Mouse (Mus musculus) small intestine, adult 2 months (tissue): ENCODE measurements around the gene Rbm15. TPM values are rescaled to one million over a fixed set of nuclear protein-coding genes. Genes with fewer than 3 reads are reported as not detected.
A peak's percentile ranks its signal among the peaks of the same experiment; 100 is the strongest.
"Not testable (repeated sequence)": the region's sequence is repeated elsewhere in the genome, so short reads cannot be mapped to it uniquely, and the experiment has no call there.

Experiments used
- H3K27ac ChIP-seq: fragments of 200-500 bp; 2 replicates; pipeline ENCODE4 v1.5.1; 2012; ENCODE audit warnings: low read depth, low read length, control low read depth, inconsistent platforms; ENCODE audit not compliant: insufficient read depth
- H3K27me3 ChIP-seq: fragments of 200-500 bp; 2 replicates; pipeline ENCODE4 v1.6.1; 2012; ENCODE audit warnings: mild to moderate bottlenecking, moderate library complexity, low read length, inconsistent platforms; ENCODE audit not compliant: control insufficient read depth, insufficient read depth
- H3K36me3 ChIP-seq: fragments of 200-500 bp; 2 replicates; pipeline ENCODE4 v1.6.1; 2012; ENCODE audit warnings: mild to moderate bottlenecking, low read length, control low read depth, inconsistent platforms; ENCODE audit not compliant: control insufficient read depth, insufficient read depth
- H3K4me1 ChIP-seq: fragments of 200-500 bp; 2 replicates; pipeline ENCODE4 v1.6.1; 2012; ENCODE audit warnings: low read length, inconsistent platforms, mixed read lengths; ENCODE audit not compliant: control insufficient read depth, insufficient read depth, insufficient read length
- H3K4me3 ChIP-seq: fragments of 200-500 bp; 2 replicates; pipeline ENCODE4 v1.5.1; 2012; ENCODE audit warnings: low read depth, mild to moderate bottlenecking, control low read depth, inconsistent platforms, low read length, moderate library complexity
- CTCF ChIP-seq: fragments of 200-500 bp; IDR thresholded peaks from 2 replicates; pipeline ENCODE4 v1.5.1; 2012; ENCODE audit warnings: low read depth, mild to moderate bottlenecking, control low read depth, inconsistent platforms, low read length, moderate library complexity, mixed read lengths; ENCODE audit not compliant: insufficient replicate concordance, insufficient read length; ENCODE audit errors: extremely low read depth
- POLR2A ChIP-seq: fragments of 200-500 bp; IDR thresholded peaks from 2 replicates; pipeline ENCODE4 v1.6.1; 2012; ENCODE audit warnings: low read depth, mild to moderate bottlenecking, control low read depth, inconsistent platforms, low read length, moderate library complexity
- WGBS: fragments of 180-500 bp; shearing (Covaris S2); methylation state at CpG from one replicate; pipeline ENCODE4 v1.1.7; 2018; 5-methylcytosine and 5-hydroxymethylcytosine counted together
- polyA plus RNA-seq: library from polyadenylated mRNA; depleted of rRNA; stranded (reverse); fragments of >200 nt; gene quantifications from 2 replicates; pipeline ENCODE4 v1.2.3, GENCODE M21; 2012

Gene Rbm15
- polyA plus RNA-seq, 1 experiment: 5.6 TPM

- peaks cover 18% of the 10 kb centered on the region for H3K36me3 ChIP-seq
- H3K27ac ChIP-seq: peak overlapping the region; percentile 65
- no peaks in the 10 kb centered on the region for H3K27me3 ChIP-seq
- WGBS: 21% methylated on average over 28 of the region's 28 CpGs
- TF ChIP-seq POLR2A (no peak), CTCF (no peak)
- H3K4me3 ChIP-seq: peak overlapping the region; percentile 84
- H3K4me1 ChIP-seq: peaks cover 19% of the 10 kb centered on the region
Observed at GRCm38 (mm10) chr3:107330503-107331424, 2.7 kb downstream of the Rbm15 start.

GRCm38 (mm10) chr3:107326442-107326841, 7.0 kb downstream of the Rbm15 start:
- Histone ChIP-seq H3K4me1 (peaks cover 18% of the 10 kb centered on the region; the same call in 1 of the 2 replicates), H3K36me3 (peaks cover 31% of the 10 kb centered on the region), H3K4me3 (no peak overlapping the region), H3K27ac (no peak overlapping the region), H3K27me3 (no peaks in the 10 kb centered on the region)
- no peak for TF ChIP-seq CTCF
- no peak for TF ChIP-seq POLR2A
- 87% methylated on average over 1 of the region's 1 CpGs for WGBS

- H3K27ac ChIP-seq: no peak overlapping the region
- H3K4me3 ChIP-seq: no peak overlapping the region
- TF ChIP-seq CTCF (no peak), POLR2A (no peak)
- H3K36me3 ChIP-seq: peaks cover 21% of the 10 kb centered on the region
- H3K27me3 ChIP-seq: no peaks in the 10 kb centered on the region
- peaks cover 5% of the 10 kb centered on the region; the same call in 1 of the 2 replicates for H3K4me1 ChIP-seq
Observed at GRCm38 (mm10) chr3:107321776-107322175, 11.7 kb downstream of the Rbm15 start.

GRCm38 (mm10) chr3:107321141-107321540, 12.3 kb downstream of the Rbm15 start:
- H3K27me3 ChIP-seq: no peaks in the 10 kb centered on the region
- H3K27ac ChIP-seq: no peak overlapping the region
- TF ChIP-seq CTCF (no peak), POLR2A (no peak)
- no peak overlapping the region for H3K4me3 ChIP-seq
- peaks cover 5% of the 10 kb centered on the region; the same call in 1 of the 2 replicates for H3K4me1 ChIP-seq
- peaks cover 24% of the 10 kb centered on the region for H3K36me3 ChIP-seq
- WGBS: 64% methylated on average over 2 of the region's 2 CpGs

GRCm38 (mm10) chr3:107317338-107317737, 16.1 kb downstream of the Rbm15 start:
- TF ChIP-seq POLR2A: no peak
- TF ChIP-seq CTCF: no peak
- Histone ChIP-seq H3K36me3 (peaks cover 16% of the 10 kb centered on the region), H3K4me1 (0 out of 2 replicates have a peak, but pooled peaks cover 2% of the 10 kb centered on the region), H3K4me3 (no peak overlapping the region), H3K27me3 (no peaks in the 10 kb centered on the region), H3K27ac (no peak overlapping the region)
- WGBS: 68% methylated on average over 3 of the region's 3 CpGs

GRCm38 (mm10) chr3:107296917-107297316, 36.6 kb downstream of the Rbm15 start:
- H3K27me3 ChIP-seq, H3K4me3 ChIP-seq, H3K27ac ChIP-seq, H3K36me3 ChIP-seq, H3K4me1 ChIP-seq: not testable (repeated sequence)
- WGBS: 88% methylated on average over 4 of the region's 4 CpGs

- no peak for TF ChIP-seq POLR2A
- no peak for TF ChIP-seq CTCF
- H3K4me1 ChIP-seq: no peaks in the 10 kb centered on the region; the same call in 1 of the 2 replicates
- WGBS: 32% methylated on average over 5 of the region's 5 CpGs
- H3K27me3 ChIP-seq: no peaks in the 10 kb centered on the region
- H3K4me3 ChIP-seq: no peak overlapping the region
- H3K36me3 ChIP-seq: peaks cover 1% of the 10 kb centered on the region; the same call in 1 of the 2 replicates
- no peak overlapping the region for H3K27ac ChIP-seq
Observed at GRCm38 (mm10) chr3:107295672-107296360, 37.7 kb downstream of the Rbm15 start.
